Mouse (Mus musculus) heart, embryonic 11.5 days (tissue): ENCODE results near the gene Hebp1. TPM values are rescaled to one million over a fixed set of nuclear protein-coding genes. Genes with fewer than 3 reads are reported as not detected.

Experiments used
- ATAC-seq: fragments of 200-750 bp; cut with Nextera tagmentation; replicated peaks from 2 replicates; pipeline ENCODE4 v1.8.0; 2017; ENCODE audit warnings: moderate library complexity; ENCODE audit not compliant: insufficient number of reproducible peaks, low FRiP score, low TSS enrichment
- H3K27ac ChIP-seq: fragments of 300-500 bp; sonication (generic); 2 replicates; pipeline ENCODE4 v1.5.1; 2014; ENCODE audit warnings: mild to moderate bottlenecking, low read depth, low read length
- H3K27me3 ChIP-seq: fragments of 300-500 bp; sonication (generic); 2 replicates; pipeline ENCODE4 v1.6.1; 2014; ENCODE audit warnings: mild to moderate bottlenecking, low read length, mixed read lengths; ENCODE audit not compliant: control insufficient read depth, insufficient read depth
- H3K36me3 ChIP-seq: fragments of 300-500 bp; sonication (generic); 2 replicates; pipeline ENCODE4 v1.6.1; 2014; ENCODE audit warnings: mild to moderate bottlenecking, low read length, moderate library complexity, mixed read lengths; ENCODE audit not compliant: control insufficient read depth, insufficient read depth
- H3K4me1 ChIP-seq: fragments of 300-500 bp; sonication (generic); 2 replicates; pipeline ENCODE4 v1.6.1; 2014; ENCODE audit warnings: low read length; ENCODE audit not compliant: control insufficient read depth, insufficient read depth
- H3K4me2 ChIP-seq: fragments of 300-500 bp; sonication (generic); 2 replicates; pipeline ENCODE4 v1.6.1; 2014; ENCODE audit warnings: mild to moderate bottlenecking, moderate library complexity
- H3K4me3 ChIP-seq: fragments of 300-500 bp; sonication (generic); 2 replicates; pipeline ENCODE4 v1.5.1; 2014; ENCODE audit warnings: low read depth, low read length
- H3K9ac ChIP-seq: fragments of 300-500 bp; sonication (generic); 2 replicates; pipeline ENCODE4 v1.6.1; 2014; ENCODE audit warnings: mild to moderate bottlenecking, low read depth, low read length, moderate library complexity
- H3K9me3 ChIP-seq: fragments of 300-500 bp; sonication (generic); replicated peaks from 2 replicates; pipeline ENCODE4 v1.6.1; 2016; ENCODE audit warnings: low read length; ENCODE audit not compliant: control insufficient read depth
- WGBS: fragments of 180-500 bp; shearing (Covaris S2); extraction: QIAGEN DNeasy Blood & Tissue Kit; methylation state at CpG from one replicate; pipeline ENCODE4 v1.1.7; 2014; ENCODE audit not compliant: insufficient replicate concordance; 5-methylcytosine and 5-hydroxymethylcytosine counted together
- polyA plus RNA-seq: library from polyadenylated mRNA; unstranded; fragments of >200 nt; fragmentation: Nextera tagmentation; extraction: Ambion mirVana; gene quantifications from 2 replicates; pipeline ENCODE4 v1.2.1, GENCODE M21; 2014

Hebp1 gene
- polyA plus RNA-seq, 1 experiment from 2014 or later: 15.2 TPM

DNA sequence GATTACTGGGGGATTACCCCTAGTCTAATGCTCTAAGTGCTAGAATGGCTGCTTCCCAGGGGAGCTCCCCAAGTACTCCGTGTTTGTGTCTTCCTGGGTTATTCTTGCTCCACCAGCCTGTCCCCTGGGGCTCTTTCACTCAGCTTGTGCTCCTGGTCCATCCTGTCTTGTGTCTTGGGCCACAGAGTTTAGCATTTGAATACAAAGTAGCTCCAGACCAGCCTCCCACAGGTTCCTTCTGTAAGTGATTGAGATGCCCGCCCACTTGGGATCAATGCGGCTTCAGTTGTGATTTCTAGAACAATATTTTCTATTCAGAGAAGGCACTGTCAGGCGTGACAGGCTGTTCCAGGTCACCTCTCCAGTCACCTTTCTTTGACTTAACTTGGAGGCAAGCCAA lies 4.1 kb downstream of the Hebp1 start:
- Histone ChIP-seq H3K9me3 (no peaks in the 10 kb centered on the region), H3K27ac (no peak overlapping the region), H3K4me1 (peaks cover 6% of the 10 kb centered on the region; the same call in 1 of the 2 replicates), H3K9ac (no peak overlapping the region), H3K27me3 (no peaks in the 10 kb centered on the region), H3K36me3 (no peaks in the 10 kb centered on the region), H3K4me3 (no peak overlapping the region), H3K4me2 (no peak overlapping the region)
- WGBS: 60% methylated on average over 4 of the region's 4 CpGs
- ATAC-seq: no peak

GRCm38 (mm10) chr6:135192993-135193392 lies 4.8 kb downstream of the Hebp1 start:
- H3K9me3 ChIP-seq: no peaks in the 10 kb centered on the region
- no peaks in the 10 kb centered on the region for H3K36me3 ChIP-seq
- ATAC-seq: no peak
- 76% methylated on average over 8 of the region's 8 CpGs for WGBS
- no peak overlapping the region for H3K4me3 ChIP-seq
- no peaks in the 10 kb centered on the region for H3K27me3 ChIP-seq
- H3K4me2 ChIP-seq: no peak overlapping the region
- no peak overlapping the region for H3K27ac ChIP-seq
- peaks cover 2% of the 10 kb centered on the region; the same call in 1 of the 2 replicates for H3K4me1 ChIP-seq
- no peak overlapping the region for H3K9ac ChIP-seq

GRCm38 (mm10) chr6:135191906-135192305 lies 5.9 kb downstream of the Hebp1 start:
- Histone ChIP-seq H3K9ac (no peak overlapping the region), H3K27me3 (no peaks in the 10 kb centered on the region), H3K4me1 (peaks cover 4% of the 10 kb centered on the region), H3K36me3 (no peaks in the 10 kb centered on the region), H3K9me3 (no peaks in the 10 kb centered on the region), H3K27ac (no peak overlapping the region), H3K4me2 (no peak overlapping the region), H3K4me3 (no peak overlapping the region)
- WGBS: 93% methylated on average over 1 of the region's 1 CpGs
- no peak for ATAC-seq

GRCm38 (mm10) chr6:135190122-135190521 lies 7.7 kb downstream of the Hebp1 start:
- no peak overlapping the region for H3K27ac ChIP-seq

DNA sequence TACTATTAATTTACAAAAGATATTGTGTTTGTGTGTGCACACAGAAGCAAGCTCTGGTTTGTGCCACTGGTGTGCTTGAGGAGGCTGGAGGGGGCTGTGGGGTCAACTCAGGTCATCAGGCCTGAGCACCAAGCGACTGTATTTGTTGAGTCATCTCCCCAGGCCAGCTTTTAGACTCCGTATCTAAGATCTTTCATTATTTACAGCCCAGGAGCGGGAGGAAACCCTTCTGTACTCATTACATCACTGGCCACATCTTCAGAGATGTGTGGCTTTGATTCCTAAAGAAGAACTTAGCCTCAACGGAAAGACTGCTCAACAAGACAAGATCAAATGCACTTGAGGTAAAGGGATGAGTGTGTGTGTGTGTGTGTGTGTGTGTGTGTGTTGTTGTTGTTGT lies 9.2 kb downstream of the Hebp1 start:
- Histone ChIP-seq H3K36me3 (no peaks in the 10 kb centered on the region), H3K4me2 (no peak overlapping the region), H3K4me3 (no peak overlapping the region), H3K27me3 (no peaks in the 10 kb centered on the region), H3K4me1 (peaks cover 7% of the 10 kb centered on the region), H3K9me3 (no peaks in the 10 kb centered on the region), H3K27ac (no peak overlapping the region), H3K9ac (no peak overlapping the region)
- no peak for ATAC-seq
- 58% methylated on average over 4 of the region's 4 CpGs for WGBS

More at GRCm38 (mm10) chr6:135190122-135190521, 7.7 kb downstream of the Hebp1 start:
- WGBS: 77% methylated on average over 6 of the region's 6 CpGs
- peaks cover 4% of the 10 kb centered on the region for H3K4me1 ChIP-seq
- H3K4me3 ChIP-seq: no peak overlapping the region
- no peaks in the 10 kb centered on the region for H3K27me3 ChIP-seq
- H3K4me2 ChIP-seq: no peak overlapping the region
- no peak for ATAC-seq
- no peaks in the 10 kb centered on the region for H3K36me3 ChIP-seq
- H3K9me3 ChIP-seq: no peaks in the 10 kb centered on the region
- 0 out of 2 replicates have a peak overlapping the region, but pooled peaks have one; percentile 16 for H3K9ac ChIP-seq

GRCm38 (mm10) chr6:135187076-135187917 lies 10.5 kb downstream of the Hebp1 start:
- Histone ChIP-seq H3K4me3 (no peak overlapping the region), H3K4me1 (peaks cover 7% of the 10 kb centered on the region), H3K9me3 (no peaks in the 10 kb centered on the region), H3K27me3 (no peaks in the 10 kb centered on the region), H3K36me3 (no peaks in the 10 kb centered on the region), H3K4me2 (no peak overlapping the region), H3K27ac (no peak overlapping the region), H3K9ac (no peak overlapping the region)
- ATAC-seq: no peak
- WGBS: 47% methylated on average over 10 of the region's 10 CpGs

- Histone ChIP-seq H3K9ac (no peak overlapping the region), H3K36me3 (no peaks in the 10 kb centered on the region), H3K4me3 (no peak overlapping the region), H3K27me3 (peaks cover 5% of the 10 kb centered on the region; the same call in 1 of the 2 replicates), H3K4me1 (peaks cover 7% of the 10 kb centered on the region), H3K9me3 (no peaks in the 10 kb centered on the region), H3K27ac (no peak overlapping the region), H3K4me2 (no peak overlapping the region)
- WGBS: 38% methylated on average over 8 of the region's 8 CpGs
- no peak for ATAC-seq
Observed at GRCm38 (mm10) chr6:135183961-135184360, 13.9 kb downstream of the Hebp1 start.

DNA sequence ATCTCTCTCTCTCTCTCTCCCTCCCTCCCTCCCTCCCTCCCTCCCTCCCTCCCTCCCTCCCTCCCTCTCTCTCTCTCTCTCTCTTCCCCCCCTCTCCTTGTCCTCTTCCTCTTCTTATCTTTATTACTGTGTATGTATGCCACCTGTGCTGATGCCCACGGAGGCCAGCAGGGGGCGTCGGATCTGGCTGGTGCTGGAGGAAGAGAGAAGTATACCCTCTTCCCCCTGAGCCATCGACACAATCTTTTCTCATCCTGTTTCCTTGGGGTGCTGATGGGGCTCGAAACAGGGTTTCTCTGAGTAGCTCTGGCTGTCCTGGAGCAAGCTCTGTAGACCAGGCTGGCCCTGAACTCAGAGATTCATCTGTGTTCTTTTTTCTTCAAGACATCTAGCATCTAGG lies 14.9 kb downstream of the Hebp1 start:
- peaks cover 5% of the 10 kb centered on the region; the same call in 1 of the 2 replicates for H3K27me3 ChIP-seq
- no peak for ATAC-seq
- H3K4me2 ChIP-seq: no peak overlapping the region
- peaks cover 7% of the 10 kb centered on the region for H3K4me1 ChIP-seq
- no peaks in the 10 kb centered on the region for H3K36me3 ChIP-seq
- no peak overlapping the region for H3K27ac ChIP-seq
- WGBS: 50% methylated on average over 5 of the region's 5 CpGs
- no peak overlapping the region for H3K4me3 ChIP-seq
- no peaks in the 10 kb centered on the region for H3K9me3 ChIP-seq
- H3K9ac ChIP-seq: no peak overlapping the region

GRCm38 (mm10) chr6:135178599-135178998 lies 19.2 kb downstream of the Hebp1 start:
- no peaks in the 10 kb centered on the region for H3K36me3 ChIP-seq
- no peak overlapping the region for H3K4me3 ChIP-seq
- H3K4me2 ChIP-seq: no peak overlapping the region
- H3K27me3 ChIP-seq: peaks cover 5% of the 10 kb centered on the region; the same call in 1 of the 2 replicates
- no peaks in the 10 kb centered on the region for H3K4me1 ChIP-seq
- WGBS: 31% methylated on average over 3 of the region's 3 CpGs
- no peaks in the 10 kb centered on the region for H3K9me3 ChIP-seq
- no peak for ATAC-seq
- H3K27ac ChIP-seq: no peak overlapping the region
- H3K9ac ChIP-seq: no peak overlapping the region
